Comparison of ENCODE assay signal across 13 mouse cellular contexts in the genomic region with DNA sequence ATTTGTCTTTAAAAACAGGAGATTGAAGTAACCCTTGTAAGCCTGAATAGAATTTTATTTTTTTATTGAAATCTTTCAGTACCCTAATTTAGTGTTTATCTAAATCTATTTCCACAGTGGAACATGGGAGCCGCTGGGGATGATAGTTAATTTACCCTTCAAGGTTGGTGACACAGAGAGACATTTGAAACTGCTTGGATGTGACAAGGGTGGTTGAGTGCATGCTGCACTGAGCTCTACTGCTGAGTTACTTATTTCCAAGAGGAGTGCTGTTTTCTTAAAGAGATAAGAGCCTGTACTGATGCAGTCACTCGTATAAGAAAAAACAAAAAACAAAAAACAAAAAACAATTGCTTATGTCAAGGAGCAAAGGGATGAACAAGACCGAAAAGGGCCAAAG.
"Had no signal": no experiment of that assay in that cellular context is flagged by ENCODE, and none has a peak within 500 bp of the region (broad histone marks: within the 10 kb centered on the region; RNA-seq: fewer than 3 reads in every experiment).

No protein-coding gene starts in this region.

- H3K9me3 ChIP-seq: limb, embryonic 13.5 days; midbrain, embryonic 15.5 days; neural tube, embryonic 13.5 days had no signal

- H3K9ac ChIP-seq: limb, embryonic 13.5 days; midbrain, embryonic 15.5 days; neural tube, embryonic 13.5 days had no signal

- H3K4me3 ChIP-seq: limb, embryonic 13.5 days; midbrain, embryonic 15.5 days; neural tube, embryonic 13.5 days had no signal

- ATAC-seq: hindbrain, embryonic 16.5 days; inflammation-experienced regulatory T-cells, adult 6 months; intestine, postnatal 0 days; midbrain, embryonic 15.5 days had no signal

- H3K27me3 ChIP-seq: limb, embryonic 13.5 days; midbrain, embryonic 15.5 days; neural tube, embryonic 13.5 days had no signal

- H3K4me2 ChIP-seq: limb, embryonic 13.5 days; midbrain, embryonic 15.5 days; neural tube, embryonic 13.5 days had no signal

- DNase-seq: left cerebral cortex, postnatal 4 days; lung, adult 18-20 months; retina, postnatal 1 day; right cerebral cortex, postnatal 4 days; spleen, adult 18-20 months; thymus, adult 18-20 months; thymus, postnatal 25 days had no signal

- H3K27ac ChIP-seq: limb, embryonic 13.5 days; midbrain, embryonic 15.5 days; neural tube, embryonic 13.5 days had no signal

- H3K36me3 ChIP-seq: limb, embryonic 13.5 days; midbrain, embryonic 15.5 days; neural tube, embryonic 13.5 days had no signal
